Mouse (Mus musculus): ENCODE data around the gene Vmn1r41.

Vmn1r41 gene

GRCm38 (mm10) chr6:89740466-89740865 lies at the start of gene Vmn1r41:
Vmn1r41 (plus strand) TSS chr6:89740766.
- in situ Hi-C loops (cut with MboI; ENCODE audit: low pct_unique_long_range_greater_than_20kb in 1 of 2, low sequenced_read_pairs in 2 of 2, unreplicated experiment in 1 of 2) = no loop called here

DNA sequence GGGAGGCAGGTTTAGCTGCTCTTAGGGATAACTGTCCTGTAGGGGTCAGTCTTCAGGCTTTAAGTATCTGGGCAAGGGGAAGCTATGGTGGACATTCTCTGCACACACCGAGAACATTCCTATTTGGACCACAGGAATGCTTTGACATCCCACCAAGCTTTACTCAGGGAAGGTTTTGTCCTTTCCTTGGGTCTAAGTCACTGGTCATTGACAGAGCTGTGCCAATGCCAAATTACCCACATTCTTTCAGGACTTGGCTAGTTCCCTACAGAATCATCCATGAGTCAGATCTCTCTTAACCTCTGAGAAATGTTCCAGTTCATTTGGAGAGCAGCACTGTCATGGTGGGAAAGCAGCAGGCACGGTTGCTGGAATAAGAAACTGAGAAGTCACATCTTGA lies 33.9 kb upstream of the Vmn1r41 start:
- in situ Hi-C loops (cut with MboI; ENCODE audit: low pct_unique_long_range_greater_than_20kb in 1 of 2, low sequenced_read_pairs in 2 of 2, unreplicated experiment in 1 of 2) = no loop called here

DNA sequence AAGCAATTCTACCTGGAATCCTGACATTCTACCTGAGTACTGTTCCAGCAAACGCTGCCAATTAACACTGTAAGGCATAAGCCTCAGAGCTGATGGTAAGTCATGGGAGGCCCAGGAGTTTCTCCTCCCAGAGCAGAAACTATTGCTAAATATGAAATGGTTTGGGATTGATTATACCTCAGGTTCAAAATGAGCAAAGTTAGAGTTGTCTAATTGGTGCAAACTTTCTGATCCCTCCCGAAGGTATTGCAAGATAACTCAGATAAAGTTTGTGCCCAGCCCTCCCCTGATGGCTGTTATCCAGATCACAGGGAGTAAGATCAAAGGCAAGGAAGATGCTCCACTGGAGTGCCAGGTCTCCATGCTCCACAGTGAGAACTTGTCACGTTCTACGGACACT lies 33.3 kb upstream of the Vmn1r41 start, which contains the start of gene Vmn1r40:
Vmn1r40 (plus strand) TSS at position 301 of the 400 bp plus-strand sequence.
- in situ Hi-C loops (cut with MboI; ENCODE audit: low pct_unique_long_range_greater_than_20kb in 1 of 2, low sequenced_read_pairs in 2 of 2, unreplicated experiment in 1 of 2) = no loop called here

GRCm38 (mm10) chr6:89718051-89718450 lies 22.5 kb upstream of the Vmn1r41 start:
- in situ Hi-C loops (cut with MboI; ENCODE audit: low pct_unique_long_range_greater_than_20kb in 1 of 2, low sequenced_read_pairs in 2 of 2, unreplicated experiment in 1 of 2) = no loop called here

DNA sequence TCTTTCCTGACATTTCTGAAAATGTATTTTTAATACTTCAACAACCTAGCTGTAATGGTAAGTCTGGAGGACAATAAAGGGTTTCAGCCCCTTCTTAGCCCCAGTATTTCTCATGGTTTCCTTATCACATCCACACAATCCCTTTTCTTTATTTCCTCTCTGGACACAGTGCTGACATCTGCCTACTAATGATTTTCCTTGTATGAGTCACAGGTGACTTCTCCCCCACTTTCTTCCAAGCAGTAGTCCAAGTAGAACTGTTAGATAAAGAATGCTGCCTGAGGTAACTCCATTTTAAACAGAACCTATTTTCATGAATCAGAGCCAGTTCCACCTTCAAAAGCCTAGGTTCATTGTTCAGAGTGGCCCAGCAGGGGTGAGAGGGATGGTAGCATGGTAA lies 2.2 kb downstream of the Vmn1r41 start:
- in situ Hi-C loops (cut with MboI; ENCODE audit: low pct_unique_long_range_greater_than_20kb in 1 of 2, low sequenced_read_pairs in 2 of 2, unreplicated experiment in 1 of 2) = no loop called here

DNA sequence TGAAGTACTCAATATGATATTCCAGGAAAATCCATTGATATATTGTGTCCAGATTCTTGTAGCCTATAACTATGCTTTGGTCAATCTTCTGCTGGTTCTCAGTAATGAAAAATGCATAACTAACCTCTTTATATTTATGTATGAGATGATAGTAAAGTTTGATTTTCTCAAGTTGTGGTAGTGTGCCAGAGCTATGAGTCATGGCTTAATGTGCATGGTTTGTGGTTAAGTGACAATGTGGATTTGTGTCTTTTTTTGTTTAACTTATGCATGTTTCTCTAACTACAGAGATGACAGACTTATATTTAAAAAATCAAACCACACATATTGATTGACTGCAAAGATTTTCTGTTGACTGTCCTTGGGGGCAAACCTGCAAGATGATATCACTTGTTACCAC lies 49.7 kb downstream of the Vmn1r41 start:
- in situ Hi-C loops (cut with MboI; ENCODE audit: low pct_unique_long_range_greater_than_20kb in 1 of 2, low sequenced_read_pairs in 2 of 2, unreplicated experiment in 1 of 2) = no loop called here
